Mouse (Mus musculus): ENCODE results near the gene Klk1b26. TPM values are rescaled to one million over a fixed set of nuclear protein-coding genes. Genes with fewer than 3 reads are reported as not detected.

Klk1b26 gene
- polyA plus RNA-seq, 1 experiment from 2014 or later: not detected

Other genes with a start within 250 kb of the Klk1b26 start
- gene Klk12, start 243.3 kb upstream of the Klk1b26 start, polyA plus RNA-seq (2016; fragmentation: Nextera tagmentation; extraction: Ambion mirVana): not detected in 2 replicates
- not detected in 2 replicates for gene Klk11, start 237.6 kb upstream of the Klk1b26 start, polyA plus RNA-seq (2016; fragmentation: Nextera tagmentation; extraction: Ambion mirVana)
- 0.28 TPM in 1 of 2 replicates, not detected in the other for gene Klk10, start 231.1 kb upstream of the Klk1b26 start, polyA plus RNA-seq (2016; fragmentation: Nextera tagmentation; extraction: Ambion mirVana)
- not detected in 2 replicates for gene Klk9, start 220.3 kb upstream of the Klk1b26 start, polyA plus RNA-seq (2016; fragmentation: Nextera tagmentation; extraction: Ambion mirVana)
- 5.0 and 5.3 TPM in 2 replicates for gene Klk8, start 214.6 kb upstream of the Klk1b26 start, polyA plus RNA-seq (2016; fragmentation: Nextera tagmentation; extraction: Ambion mirVana)
- not detected in 2 replicates for gene Klk7, start 200.9 kb upstream of the Klk1b26 start, polyA plus RNA-seq (2016; fragmentation: Nextera tagmentation; extraction: Ambion mirVana)
- not detected in 2 replicates for gene Klk6, start 187.7 kb upstream of the Klk1b26 start, polyA plus RNA-seq (2016; fragmentation: Nextera tagmentation; extraction: Ambion mirVana)
- 0.41 TPM in 1 of 2 replicates, not detected in the other for gene Klk5, start 170.2 kb upstream of the Klk1b26 start, polyA plus RNA-seq (2016; fragmentation: Nextera tagmentation; extraction: Ambion mirVana)
- gene Klk4, start 131.0 kb upstream of the Klk1b26 start, polyA plus RNA-seq (2016; fragmentation: Nextera tagmentation; extraction: Ambion mirVana): not detected in 2 replicates
- gene Klk15, start 78.4 kb upstream of the Klk1b26 start, polyA plus RNA-seq (2016; fragmentation: Nextera tagmentation; extraction: Ambion mirVana): not detected in 2 replicates
- gene Klk1b8, start 61.5 kb upstream of the Klk1b26 start, polyA plus RNA-seq (2016; fragmentation: Nextera tagmentation; extraction: Ambion mirVana): not detected in 2 replicates
- not detected in 2 replicates for gene Klk1b1, start 45.4 kb upstream of the Klk1b26 start, polyA plus RNA-seq (2016; fragmentation: Nextera tagmentation; extraction: Ambion mirVana)
- not detected in 2 replicates for gene Klk1b9, start 36.1 kb upstream of the Klk1b26 start, polyA plus RNA-seq (2016; fragmentation: Nextera tagmentation; extraction: Ambion mirVana)
- not detected in 2 replicates for gene Klk1b11, start 16.3 kb upstream of the Klk1b26 start, polyA plus RNA-seq (2016; fragmentation: Nextera tagmentation; extraction: Ambion mirVana)
- gene Klk1b27, start 40.1 kb downstream of the Klk1b26 start, polyA plus RNA-seq (2016; fragmentation: Nextera tagmentation; extraction: Ambion mirVana): not detected in 2 replicates
- not detected in 2 replicates for gene Klk1b21, start 90.2 kb downstream of the Klk1b26 start, polyA plus RNA-seq (2016; fragmentation: Nextera tagmentation; extraction: Ambion mirVana)
- not detected in 2 replicates for gene Klk1b22, start 100.5 kb downstream of the Klk1b26 start, polyA plus RNA-seq (2016; fragmentation: Nextera tagmentation; extraction: Ambion mirVana)
- not detected in 2 replicates for gene Klk1b16, start 124.6 kb downstream of the Klk1b26 start, polyA plus RNA-seq (2016; fragmentation: Nextera tagmentation; extraction: Ambion mirVana)
- not detected in 2 replicates for gene Klk1b24, start 176.1 kb downstream of the Klk1b26 start, polyA plus RNA-seq (2016; fragmentation: Nextera tagmentation; extraction: Ambion mirVana)
- gene Klk1b3, start 186.0 kb downstream of the Klk1b26 start, polyA plus RNA-seq (2016; fragmentation: Nextera tagmentation; extraction: Ambion mirVana): not detected in 2 replicates
- not detected in 2 replicates for gene Klk1b4, start 195.3 kb downstream of the Klk1b26 start, polyA plus RNA-seq (2016; fragmentation: Nextera tagmentation; extraction: Ambion mirVana)
- not detected in 2 replicates for gene Klk1b5, start 203.8 kb downstream of the Klk1b26 start, polyA plus RNA-seq (2016; fragmentation: Nextera tagmentation; extraction: Ambion mirVana)
- gene Klk1, start 213.2 kb downstream of the Klk1b26 start, polyA plus RNA-seq (2016; fragmentation: Nextera tagmentation; extraction: Ambion mirVana): not detected in 2 replicates
- not detected in 2 replicates for gene Gm36864, start 224.0 kb downstream of the Klk1b26 start, polyA plus RNA-seq (2016; fragmentation: Nextera tagmentation; extraction: Ambion mirVana)
- 1.1 and 1.3 TPM in 2 replicates for gene 1700028J19Rik, start 234.5 kb downstream of the Klk1b26 start, polyA plus RNA-seq (2016; fragmentation: Nextera tagmentation; extraction: Ambion mirVana)
- 195 and 203 TPM in 2 replicates for gene 2410002F23Rik, start 234.6 kb downstream of the Klk1b26 start, polyA plus RNA-seq (2016; fragmentation: Nextera tagmentation; extraction: Ambion mirVana)
- 0.11 and 0.17 TPM in 2 replicates for gene Acp4, start 245.2 kb downstream of the Klk1b26 start, polyA plus RNA-seq (2016; fragmentation: Nextera tagmentation; extraction: Ambion mirVana)
- not detected in 2 replicates for gene Gm15517, start 249.3 kb downstream of the Klk1b26 start, polyA plus RNA-seq (2016; fragmentation: Nextera tagmentation; extraction: Ambion mirVana)